Mouse (Mus musculus): ENCODE measurements around the gene Nfic. TPM values are rescaled to one million over a fixed set of nuclear protein-coding genes. Genes with fewer than 3 reads are reported as not detected.
A peak's percentile ranks its signal among the peaks of the same experiment; 100 is the strongest.

Nfic gene
- polyA plus RNA-seq, 1 experiment from 2014 or later, result 10.1 TPM

- Histone ChIP-seq H3K4me2 (peak overlapping the region; percentile 96), H3K9ac (peak overlapping the region; percentile 62), H3K4me1 (peaks cover 74% of the 10 kb centered on the region), H3K36me3 (peaks cover 85% of the 10 kb centered on the region), H3K4me3 (0 out of 2 replicates have a peak overlapping the region, but pooled peaks have one; percentile 3), H3K27ac (peak overlapping the region; percentile 94), H3K27me3 (replicated peaks) (no peaks in the 10 kb centered on the region), H3K9me3 (replicated peaks) (no peaks in the 10 kb centered on the region)
- no peak for ATAC-seq
- 50% methylated on average over 28 of the region's 28 CpGs for WGBS (ENCODE audit: insufficient replicate concordance)
Observed at GRCm38 (mm10) chr10:81364666-81365065, 90.8 kb downstream of the Nfic start.

- Histone ChIP-seq H3K27ac (peak overlapping the region; percentile 94), H3K9ac (peak overlapping the region; percentile 62), H3K4me3 (peak overlapping the region; percentile 7), H3K27me3 (replicated peaks) (no peaks in the 10 kb centered on the region), H3K4me1 (peaks cover 84% of the 10 kb centered on the region), H3K9me3 (replicated peaks) (no peaks in the 10 kb centered on the region), H3K36me3 (peaks cover 82% of the 10 kb centered on the region), H3K4me2 (peak overlapping the region; percentile 96)
- ATAC-seq, result peak; percentile 30
- WGBS (ENCODE audit: insufficient replicate concordance), result 38% methylated on average over 54 of the region's 54 CpGs
Observed at GRCm38 (mm10) chr10:81363436-81364346, 91.7 kb downstream of the Nfic start.

- 32% methylated on average over 12 of the region's 12 CpGs for WGBS (ENCODE audit: insufficient replicate concordance)
- H3K4me3 ChIP-seq, result peak overlapping the region; percentile 25
- peak overlapping the region; percentile 96 for H3K4me2 ChIP-seq
- peaks cover 69% of the 10 kb centered on the region for H3K36me3 ChIP-seq
- H3K9me3 ChIP-seq (replicated peaks), result no peaks in the 10 kb centered on the region
- ATAC-seq, result peak; percentile 87
- H3K4me1 ChIP-seq, result peaks cover 93% of the 10 kb centered on the region
- H3K27me3 ChIP-seq (replicated peaks), result no peaks in the 10 kb centered on the region
- H3K27ac ChIP-seq, result peak overlapping the region; percentile 94
- peak overlapping the region; percentile 62 for H3K9ac ChIP-seq
Observed at GRCm38 (mm10) chr10:81362336-81362949, 93.0 kb downstream of the Nfic start.

GRCm38 (mm10) chr10:81360721-81361120, 94.7 kb downstream of the Nfic start:
- Histone ChIP-seq H3K4me2 (peak overlapping the region; percentile 96), H3K27me3 (replicated peaks) (no peaks in the 10 kb centered on the region), H3K36me3 (peaks cover 54% of the 10 kb centered on the region), H3K4me1 (peaks cover 92% of the 10 kb centered on the region), H3K9ac (peak overlapping the region; percentile 100), H3K9me3 (replicated peaks) (no peaks in the 10 kb centered on the region), H3K4me3 (peak overlapping the region; percentile 8; the same call in 1 of the 2 replicates), H3K27ac (peak overlapping the region; percentile 94)
- no peak for ATAC-seq
- 66% methylated on average over 8 of the region's 8 CpGs for WGBS (ENCODE audit: insufficient replicate concordance)

- H3K27me3 ChIP-seq (replicated peaks), result no peaks in the 10 kb centered on the region
- H3K9ac ChIP-seq, result peak overlapping the region; percentile 100
- WGBS (ENCODE audit: insufficient replicate concordance), result 43% methylated on average over 1 of the region's 1 CpGs
- ATAC-seq, result no peak
- peak overlapping the region; percentile 90 for H3K4me3 ChIP-seq
- peak overlapping the region; percentile 94 for H3K27ac ChIP-seq
- H3K36me3 ChIP-seq, result peaks cover 46% of the 10 kb centered on the region
- H3K9me3 ChIP-seq (replicated peaks), result no peaks in the 10 kb centered on the region
- H3K4me1 ChIP-seq, result peaks cover 90% of the 10 kb centered on the region
- peak overlapping the region; percentile 96 for H3K4me2 ChIP-seq
Observed at GRCm38 (mm10) chr10:81358841-81359240, 96.6 kb downstream of the Nfic start.

GRCm38 (mm10) chr10:81358209-81358608, 97.2 kb downstream of the Nfic start:
- no peak for ATAC-seq
- Histone ChIP-seq H3K9ac (peak overlapping the region; percentile 100), H3K27me3 (replicated peaks) (no peaks in the 10 kb centered on the region), H3K27ac (peak overlapping the region; percentile 94), H3K4me3 (peak overlapping the region; percentile 90), H3K4me1 (peaks cover 83% of the 10 kb centered on the region), H3K9me3 (replicated peaks) (no peaks in the 10 kb centered on the region), H3K4me2 (peak overlapping the region; percentile 96), H3K36me3 (peaks cover 40% of the 10 kb centered on the region)
- 10% methylated on average over 4 of the region's 4 CpGs for whole genome bisulfite sequencing (ENCODE audit: insufficient replicate concordance)

- Histone ChIP-seq H3K9ac (peak within 1 kb of the TSS; percentile 100), H3K4me2 (peak within 1 kb of the TSS; percentile 96), H3K36me3 (peaks cover 31% of the 10 kb centered on the region), H3K4me3 (peak within 1 kb of the TSS; percentile 90), H3K4me1 (peaks cover 83% of the 10 kb centered on the region), H3K27me3 (replicated peaks) (no peaks in the 10 kb centered on the region), H3K27ac (peak within 1 kb of the TSS; percentile 94), H3K9me3 (replicated peaks) (no peaks in the 10 kb centered on the region)
- 2% methylated on average over 79 of the region's 79 CpGs for WGBS (ENCODE audit: insufficient replicate concordance)
- peak; percentile 85 for ATAC-seq
Observed at GRCm38 (mm10) chr10:81356991-81357844, 98.2 kb downstream of the Nfic start, which contains the start of gene Mfsd12. Gene Mfsd12, plus strand, starts transcription at chr10:81357491.

GRCm38 (mm10) chr10:81356352-81356990, 99.0 kb downstream of the Nfic start:
- no peak for ATAC-seq
- Histone ChIP-seq H3K4me3 (peak overlapping the region; percentile 90), H3K27me3 (replicated peaks) (no peaks in the 10 kb centered on the region), H3K4me1 (peaks cover 83% of the 10 kb centered on the region), H3K9ac (peak overlapping the region; percentile 61), H3K36me3 (peaks cover 24% of the 10 kb centered on the region), H3K27ac (peak overlapping the region; percentile 94), H3K9me3 (replicated peaks) (no peaks in the 10 kb centered on the region), H3K4me2 (peak overlapping the region; percentile 96)
- 33% methylated on average over 12 of the region's 12 CpGs for WGBS (ENCODE audit: insufficient replicate concordance)

- Histone ChIP-seq H3K9me3 (replicated peaks) (no peaks in the 10 kb centered on the region), H3K27ac (peak overlapping the region; percentile 94; the same call in 1 of the 2 replicates), H3K4me2 (no peak overlapping the region), H3K4me1 (peaks cover 80% of the 10 kb centered on the region), H3K36me3 (peaks cover 15% of the 10 kb centered on the region), H3K4me3 (no peak overlapping the region), H3K9ac (no peak overlapping the region), H3K27me3 (replicated peaks) (no peaks in the 10 kb centered on the region)
- WGBS (ENCODE audit: insufficient replicate concordance), result 57% methylated on average over 4 of the region's 4 CpGs
- ATAC-seq, result no peak
Observed at GRCm38 (mm10) chr10:81355533-81355932, 99.9 kb downstream of the Nfic start.

GRCm38 (mm10) chr10:81354738-81355477, 100.5 kb downstream of the Nfic start:
- Histone ChIP-seq H3K27ac (0 out of 2 replicates have a peak overlapping the region, but pooled peaks have one; percentile 32), H3K9me3 (replicated peaks) (no peaks in the 10 kb centered on the region), H3K9ac (no peak overlapping the region), H3K4me2 (no peak overlapping the region), H3K4me3 (no peak overlapping the region), H3K4me1 (peaks cover 74% of the 10 kb centered on the region), H3K27me3 (replicated peaks) (no peaks in the 10 kb centered on the region), H3K36me3 (peaks cover 8% of the 10 kb centered on the region)
- 63% methylated on average over 9 of the region's 9 CpGs for WGBS (ENCODE audit: insufficient replicate concordance)
- no peak for ATAC-seq
